Mouse (Mus musculus) adrenal gland, postnatal 14 days (tissue): Measurements from ENCODE around the gene Tex33. TPM values are rescaled to one million over a fixed set of nuclear protein-coding genes. Genes with fewer than 3 reads are reported as not detected.

Experiments
- DNase-seq: peaks from one replicate; pipeline ENCODE4 v3.0.0; 2021; ENCODE audit warnings: mixed read lengths
- total RNA-seq: library from RNA; stranded (reverse); gene quantifications from 2 replicates; pipeline ENCODE4 v1.2.3, GENCODE M21; 2021

The Tex33 gene
- total RNA-seq, 1 experiment from 2014 or later, result not detected

DNA sequence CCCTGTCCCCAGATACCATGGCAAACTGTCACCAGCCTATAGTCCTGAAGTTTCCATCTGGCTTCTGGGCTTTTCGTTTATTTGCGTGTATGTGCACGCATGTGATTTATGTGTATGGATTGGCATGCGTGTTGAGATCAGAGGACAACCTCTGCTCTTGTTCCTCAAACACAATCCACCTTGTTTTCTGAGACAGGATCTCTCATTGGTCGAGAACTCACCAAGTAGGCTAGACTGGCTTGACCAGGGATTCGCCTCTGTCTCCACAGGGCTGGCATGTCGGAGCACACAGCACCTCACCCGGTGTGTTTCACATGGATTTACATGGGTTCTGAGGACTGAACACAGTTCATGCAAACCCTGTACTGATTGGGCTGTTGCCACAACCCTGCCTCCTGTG, 18.4 kb upstream of the Tex33 start:
- no peak for DNase-seq

DNA sequence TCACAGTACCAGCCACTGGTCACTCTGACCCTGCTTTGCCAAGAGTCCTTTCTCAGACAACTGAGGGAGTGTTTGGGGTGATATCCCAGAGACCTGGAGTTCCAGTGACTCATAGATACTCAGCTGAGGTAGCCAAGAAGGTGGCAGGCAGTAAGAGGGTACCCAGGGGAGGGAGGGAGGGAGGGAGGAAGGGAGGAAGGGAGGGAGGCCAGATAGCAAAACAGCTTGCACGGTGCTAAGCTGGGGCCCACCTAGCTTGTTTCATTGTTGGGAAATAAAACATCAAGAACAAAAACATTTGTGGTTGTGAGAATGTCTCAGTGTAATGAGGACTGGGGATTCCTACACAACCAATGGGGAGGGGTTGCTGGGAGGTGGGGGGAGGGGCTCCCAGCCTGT, 18.0 kb upstream of the Tex33 start:
- no peak for DNase-seq

- no peak for DNase-seq
Observed at GRCm38 (mm10) chr15:78413083-78413718, 17.5 kb upstream of the Tex33 start.

DNA sequence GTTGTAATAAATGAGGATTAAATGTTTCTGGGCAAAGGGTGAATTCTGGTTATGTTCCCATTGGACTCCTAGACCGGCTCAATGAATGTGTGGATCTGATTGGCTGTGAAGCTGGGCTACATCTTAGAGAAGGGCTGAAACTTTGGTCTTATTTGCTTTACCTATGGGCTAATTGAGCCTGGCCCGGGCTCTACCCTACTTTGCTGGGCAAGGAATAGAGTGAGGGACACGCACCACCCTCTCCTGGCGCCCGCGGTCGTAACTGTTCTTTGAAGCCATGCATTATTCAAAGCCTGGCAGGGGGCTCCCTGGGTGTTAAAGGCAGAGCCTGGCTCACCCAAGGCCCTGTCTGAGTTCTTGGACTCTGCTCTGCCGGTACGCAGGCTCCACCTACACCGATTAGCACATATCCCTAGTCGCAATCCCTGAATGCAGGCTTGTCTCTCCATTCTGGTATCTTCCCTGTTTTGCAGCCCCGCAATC, 13.9 kb upstream of the Tex33 start:
- DNase-seq, result no peak

DNA sequence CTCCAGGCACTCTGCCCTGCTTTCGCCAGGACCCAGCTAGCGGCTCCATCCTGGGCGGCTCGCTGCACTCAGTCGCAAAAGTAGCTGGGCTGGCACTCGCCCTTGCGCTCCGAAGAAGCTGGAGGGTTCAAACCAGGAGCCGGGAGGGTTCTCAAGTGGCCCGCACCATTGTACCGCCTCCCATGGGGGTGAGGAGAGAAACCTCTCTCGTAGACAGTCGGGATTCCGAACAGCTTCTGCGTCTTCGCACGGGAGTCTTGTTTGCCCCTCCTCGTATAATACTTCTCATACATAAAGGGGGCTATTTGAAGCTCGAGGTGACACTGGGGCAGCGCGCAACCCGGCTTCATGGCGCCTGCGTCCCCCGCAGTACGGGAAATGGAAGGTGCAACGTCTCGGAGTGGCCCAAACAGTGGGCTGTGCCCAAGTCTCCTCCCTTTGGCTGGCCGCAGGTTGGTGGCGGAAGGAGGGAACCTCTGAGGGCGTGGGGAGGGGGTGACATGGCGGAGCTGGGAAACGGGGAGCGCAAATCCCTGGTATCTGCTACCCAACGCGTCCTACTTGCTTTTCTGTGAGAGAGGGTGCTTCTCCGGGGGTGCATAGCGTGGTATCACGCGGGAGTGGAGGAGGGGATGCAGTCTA, 10.7 kb upstream of the Tex33 start, which contains the start of gene Mpst:
TSS of gene Mpst (plus strand) at position 124 of the 642 bp plus-strand sequence.
- DNase-seq, result peak; percentile 95

GRCm38 (mm10) chr15:78405517-78406211, 10.0 kb upstream of the Tex33 start, which contains the start of gene Tst:
Gene Tst, minus strand, starts transcription at chr15:78405907.
- peak; percentile 97 for DNase-seq

DNA sequence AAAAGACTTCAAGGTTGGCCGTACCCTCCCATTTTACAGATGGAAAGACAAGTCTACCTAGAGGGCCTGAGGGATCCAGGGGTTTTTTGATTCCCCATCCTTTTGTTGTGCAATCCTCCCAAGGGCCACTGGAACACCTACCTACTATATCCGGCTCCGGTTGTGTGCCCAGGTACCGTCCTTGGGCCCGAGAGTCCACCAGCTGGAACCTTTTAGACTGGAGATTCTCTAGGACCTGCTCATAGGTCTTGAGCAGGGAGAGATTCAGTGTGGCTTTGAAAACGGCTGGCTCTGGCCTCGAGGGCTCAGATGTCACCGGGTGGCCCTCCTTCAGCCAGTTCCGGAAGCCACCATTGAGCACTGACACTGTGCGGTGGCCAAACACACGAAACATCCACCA, 9.4 kb upstream of the Tex33 start:
- no peak for DNase-seq

GRCm38 (mm10) chr15:78403896-78404295, 8.2 kb upstream of the Tex33 start:
- peak; percentile 93 for DNase-seq

- DNase-seq, result peak; percentile 86
Observed at GRCm38 (mm10) chr15:78403301-78403741, 7.6 kb upstream of the Tex33 start.

DNA sequence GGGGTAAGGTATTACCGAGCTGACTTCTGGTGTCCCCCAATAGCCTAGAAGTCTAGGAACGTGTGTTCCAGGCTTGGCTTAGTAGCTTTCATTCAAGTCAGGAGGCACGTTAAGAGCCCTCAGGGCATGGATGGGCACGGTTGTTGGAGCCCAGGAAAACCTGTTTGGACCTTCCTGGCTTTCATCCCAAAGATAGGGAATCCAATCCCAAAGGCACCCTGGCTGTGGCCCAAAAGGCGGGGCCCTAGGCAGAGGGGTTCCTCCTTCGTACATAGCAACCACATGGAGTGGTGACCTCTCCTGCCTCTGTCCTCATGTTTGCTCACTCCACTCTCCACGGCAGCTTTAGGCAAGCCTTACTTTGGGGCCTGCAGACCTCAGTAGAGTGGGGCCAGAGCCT, 6.7 kb upstream of the Tex33 start:
- DNase-seq, result peak; percentile 87

- DNase-seq, result peak; percentile 93
Observed at GRCm38 (mm10) chr15:78401921-78402320, 6.2 kb upstream of the Tex33 start.

DNA sequence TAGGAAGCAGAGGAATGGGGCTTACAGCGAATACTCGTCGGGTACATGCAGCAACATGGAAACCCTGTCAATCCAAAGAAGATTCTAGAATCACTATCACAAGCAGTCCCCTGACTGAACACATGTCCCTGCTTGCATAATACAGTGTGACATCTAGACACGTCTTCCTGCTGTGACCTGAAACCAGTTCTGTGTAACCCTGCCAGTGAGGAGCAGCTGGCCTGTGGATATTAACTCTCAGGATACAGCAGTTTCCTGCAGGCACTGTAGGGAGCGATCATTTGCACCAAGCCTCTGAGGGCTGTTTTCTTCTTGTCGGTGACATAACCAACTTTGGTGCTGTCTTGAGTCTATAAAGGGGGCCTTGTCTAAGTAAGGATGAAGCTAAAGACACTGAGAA, 5.6 kb upstream of the Tex33 start:
- peak; percentile 39 for DNase-seq

- no peak for DNase-seq
Observed at GRCm38 (mm10) chr15:78390855-78391254, 4.9 kb downstream of the Tex33 start.

DNA sequence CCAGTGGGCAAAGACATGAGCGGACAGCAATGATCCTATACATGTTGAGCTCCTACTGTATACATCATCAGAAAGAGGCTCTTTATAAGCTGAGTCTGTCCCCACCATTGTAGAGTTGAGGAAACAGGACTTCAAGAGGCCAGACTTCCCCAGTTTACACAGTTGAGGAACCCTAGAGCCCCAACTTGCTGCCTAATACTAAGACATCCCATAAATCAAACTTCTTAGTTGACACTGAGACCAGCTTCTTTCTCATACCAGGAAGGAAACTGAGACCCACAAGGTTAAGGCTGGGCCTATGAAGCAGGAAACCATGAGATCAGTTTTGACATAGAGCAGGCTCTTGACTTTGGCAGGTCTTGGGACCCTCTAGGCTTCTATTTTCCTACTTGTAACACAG, 10.1 kb downstream of the Tex33 start:
- DNase-seq, result no peak

DNA sequence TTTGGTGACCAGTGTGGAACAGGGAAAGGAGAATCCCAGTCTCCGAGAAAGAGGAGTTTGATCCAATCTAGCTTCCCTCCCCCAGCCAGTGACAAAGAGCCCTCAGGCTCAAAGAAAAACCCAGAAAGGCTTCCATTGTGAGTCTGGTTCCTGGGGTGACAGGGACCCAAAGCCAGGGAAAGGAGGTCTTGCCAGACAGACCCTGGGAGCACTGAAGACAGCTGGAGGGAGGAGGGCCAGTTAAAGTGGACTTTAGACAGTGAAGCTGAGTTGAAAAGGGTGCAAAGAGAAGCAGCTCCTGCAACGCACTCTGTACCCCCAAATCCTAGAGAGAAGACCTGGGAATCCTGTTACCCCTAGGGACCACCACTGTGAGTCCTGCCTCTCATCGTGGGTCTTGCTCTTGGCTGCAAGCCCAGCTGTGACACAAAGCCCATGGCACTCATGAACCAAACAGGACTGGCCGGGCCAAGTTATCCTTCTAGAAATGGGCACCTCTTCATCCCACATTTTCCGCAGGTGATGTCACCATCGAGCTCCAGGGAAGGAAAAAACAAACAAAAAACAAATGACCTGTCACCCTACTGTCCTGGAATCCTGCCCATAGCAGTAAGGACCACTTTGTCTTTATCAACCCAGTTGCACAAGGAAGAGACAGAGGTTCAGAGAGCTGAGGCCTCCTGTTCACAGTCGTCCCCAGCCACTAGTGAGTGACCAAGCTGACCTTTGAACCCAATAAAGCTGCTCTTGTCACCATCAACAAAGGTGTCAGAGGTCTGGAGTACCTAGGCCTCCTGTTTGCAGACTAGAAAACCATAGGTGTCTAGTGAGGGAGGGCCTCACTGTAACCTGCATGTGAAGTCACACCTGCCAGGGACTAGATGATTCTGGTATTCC, 11.2 kb downstream of the Tex33 start:
- no peak for DNase-seq

DNA sequence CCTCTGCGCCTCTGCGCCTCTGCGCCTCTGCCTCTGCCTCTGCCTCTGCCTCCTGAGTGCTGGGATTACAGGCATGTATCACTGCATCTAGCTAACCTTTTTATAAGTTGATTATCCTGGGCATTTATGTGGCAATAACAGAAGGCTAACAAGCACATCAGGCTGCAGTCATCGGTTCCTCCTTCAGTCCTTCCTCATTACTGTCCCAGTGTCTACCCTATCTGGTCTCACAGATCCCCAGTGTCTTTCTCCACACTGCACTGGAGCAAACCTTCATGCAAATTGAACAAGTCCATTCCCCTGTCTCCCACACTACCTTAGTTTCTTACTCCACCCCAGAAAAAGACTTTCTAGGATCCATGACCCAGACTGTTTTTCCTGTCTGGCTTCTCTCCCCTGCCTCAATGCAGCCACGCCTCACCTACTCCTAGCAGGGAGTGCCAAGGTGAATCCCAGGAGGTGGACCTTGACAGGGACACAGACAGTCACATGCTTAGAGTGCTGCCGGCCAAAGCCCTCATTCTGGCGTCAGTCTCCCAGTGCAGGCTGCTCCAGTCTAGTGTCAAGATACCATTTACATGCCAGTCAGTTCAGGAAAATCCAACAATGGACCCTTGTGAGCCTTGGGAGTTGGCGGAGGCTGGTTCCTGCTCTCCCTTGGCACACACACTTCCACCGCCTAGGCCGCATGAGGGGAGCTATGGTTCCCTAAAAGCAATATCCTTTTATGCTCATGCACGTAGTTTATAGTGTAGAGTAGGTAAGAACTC, 12.1 kb downstream of the Tex33 start:
- peak; percentile 36 for DNase-seq

DNA sequence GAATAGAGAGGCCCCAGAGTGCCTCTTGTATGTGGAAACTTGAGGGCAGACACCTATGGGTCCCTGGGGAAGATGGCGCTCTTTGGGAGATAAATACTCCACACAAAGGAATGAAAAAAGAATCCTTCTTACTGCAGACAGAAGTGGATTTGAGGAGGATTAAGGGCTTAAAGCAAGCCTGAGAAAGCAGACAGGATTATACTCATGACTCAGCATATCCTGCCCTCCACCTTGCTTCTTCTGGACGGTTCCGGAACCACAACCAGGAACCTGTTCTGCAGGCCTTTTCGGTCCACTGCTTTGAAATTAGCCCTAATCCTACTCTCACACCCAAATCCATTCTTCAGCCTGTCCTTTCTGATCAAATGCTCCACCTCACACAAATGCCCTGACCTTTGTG, 13.6 kb downstream of the Tex33 start:
- DNase-seq, result no peak

DNA sequence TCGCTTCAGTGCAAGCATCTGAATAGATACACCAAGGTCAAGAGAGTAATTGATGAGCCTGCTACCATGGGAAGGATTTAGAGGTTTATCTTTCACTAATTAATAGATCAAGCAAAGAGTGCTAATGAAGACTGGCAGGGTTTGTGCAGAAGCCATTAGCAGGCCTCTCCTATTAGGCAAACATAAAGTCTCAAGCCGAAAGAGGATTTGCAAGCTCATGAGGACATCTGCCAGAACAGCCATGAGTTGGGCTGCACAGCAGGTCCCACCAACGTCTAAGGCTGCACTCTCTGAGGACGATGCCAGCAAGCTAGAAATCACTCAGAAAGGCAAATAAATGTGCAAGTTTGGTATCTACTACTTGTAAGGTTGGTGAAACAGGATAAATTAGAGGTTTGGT, 15.0 kb downstream of the Tex33 start:
- DNase-seq, result no peak

DNA sequence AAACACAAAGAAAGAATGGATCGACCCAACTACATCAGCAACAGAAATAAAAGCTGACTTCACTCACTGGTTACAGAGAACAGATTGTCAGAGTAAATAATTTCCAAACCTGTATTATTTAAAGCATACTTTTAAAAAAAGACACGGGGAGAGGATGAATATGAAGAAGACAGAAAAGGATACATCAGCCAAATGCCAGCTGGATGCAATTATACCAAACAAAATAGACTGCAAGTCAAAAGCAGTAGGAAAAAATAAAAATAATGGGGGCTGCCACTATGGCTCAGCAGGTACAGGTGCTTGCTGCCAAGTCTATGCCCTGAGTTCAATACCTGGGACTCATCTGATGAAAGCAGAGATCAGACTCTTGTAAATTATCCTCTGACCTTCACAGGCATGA, 15.5 kb downstream of the Tex33 start:
- no peak for DNase-seq

DNA sequence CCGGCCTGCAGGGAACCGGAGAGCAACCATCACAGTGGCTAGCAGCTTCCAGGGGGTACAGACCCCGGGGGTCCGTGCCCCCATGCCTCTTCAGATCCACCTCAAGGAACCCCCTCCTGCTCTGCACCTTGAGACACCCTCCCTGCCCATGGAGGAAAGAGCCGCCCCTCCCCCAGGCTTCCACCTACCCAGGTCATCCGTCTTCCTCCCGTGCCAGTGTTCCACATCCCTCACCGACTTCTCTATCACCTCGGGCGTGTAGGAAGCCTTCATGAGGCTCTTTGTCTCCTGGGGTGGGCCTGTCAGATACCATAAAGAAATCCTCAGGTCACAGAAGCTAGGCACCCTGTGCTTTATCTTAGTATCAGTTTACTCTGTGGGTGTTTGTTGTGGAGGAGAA, 17.2 kb downstream of the Tex33 start:
- no peak for DNase-seq

- DNase-seq, result no peak
Observed at GRCm38 (mm10) chr15:78377859-78378258, 17.9 kb downstream of the Tex33 start.
